Mouse (Mus musculus): ENCODE measurements around the gene Pif1. TPM values are rescaled to one million over a fixed set of nuclear protein-coding genes. Genes with fewer than 3 reads are reported as not detected.

The Pif1 gene
- total and polyA plus RNA-seq, 3 experiments: 14.9 to 15.5 TPM; not detected in 1

GRCm38 (mm10) chr9:65587573-65588358 is 806 bp downstream of the Pif1 start:
- no peaks in the 10 kb centered on the region for H3K9me3 ChIP-seq (replicated peaks; ENCODE audit: insufficient read depth, low read length)
- H3K4me3 ChIP-seq (ENCODE audit: control insufficient read depth in 1 of 2, insufficient read depth in 1 of 2, low read depth in 2 of 2, low read length in 2 of 2): peak overlapping the region; percentile 65 to 92
- H3K27ac ChIP-seq (ENCODE audit: control insufficient read depth, low read depth, low read length): peak overlapping the region; percentile 68
- peaks cover 24% of the 10 kb centered on the region for H3K79me2 ChIP-seq (ENCODE audit: control insufficient read depth, insufficient read depth, low read length, poor library complexity)
- H3K4me1 ChIP-seq (ENCODE audit: control insufficient read depth in 1 of 2, insufficient read depth in 2 of 2, low read length in 2 of 2): peaks cover 2 to 8% of the 10 kb centered on the region in 2 experiments; a peak in 2 of 4 replicates
- TF ChIP-seq EP300 (IDR thresholded peaks at IDR 0.05; ENCODE audit: low read depth in 1 of 2, low read length in 2 of 2): no peak
- no peak for TF ChIP-seq ZKSCAN1 (IDR thresholded peaks at IDR 0.05; ENCODE audit: low read depth, low read length)
- no peak for TF ChIP-seq MEF2A (IDR thresholded peaks at IDR 0.05; ENCODE audit: extremely low read depth, insufficient replicate concordance, low read depth, low read length, poor library complexity, severe bottlenecking)
- TF ChIP-seq ETS1 (IDR thresholded peaks at IDR 0.05; ENCODE audit: low read depth, low read length): no peak
- TF ChIP-seq MAX (IDR thresholded peaks at IDR 0.05; ENCODE audit: low read length): no peak
- TF ChIP-seq UBTF (IDR thresholded peaks at IDR 0.05; ENCODE audit: borderline replicate concordance, insufficient read depth, low read depth, low read length): peak; percentile 73; the same call in 1 of the 2 replicates
- no peak for TF ChIP-seq POLR2AphosphoS2 (IDR thresholded peaks at IDR 0.05; ENCODE audit: low read length)
- peak; percentile 2; the same call in 1 of the 2 replicates for TF ChIP-seq USF1 (IDR thresholded peaks at IDR 0.05; ENCODE audit: low read depth, low read length)
- no peak for TF ChIP-seq TCF12 (IDR thresholded peaks at IDR 0.05; ENCODE audit: low read depth, low read length)
- TF ChIP-seq CTCF (IDR thresholded peaks at IDR 0.05 in 2 of 3, conservative IDR thresholded peaks at IDR 0.05 in 1 of 3; ENCODE audit: control insufficient read depth in 1 of 3, insufficient read depth in 1 of 3, low read depth in 2 of 3, low read length in 3 of 3, poor library complexity in 1 of 3, severe bottlenecking in 1 of 3): no peak
- TF ChIP-seq CHD2 (IDR thresholded peaks at IDR 0.05; ENCODE audit: low read length): no peak
- TF ChIP-seq NRF1 (IDR thresholded peaks at IDR 0.05; ENCODE audit: insufficient read depth, low read depth, low read length, poor library complexity, severe bottlenecking): peak; percentile 68
- no peak for TF ChIP-seq POLR2AphosphoS5 (IDR thresholded peaks at IDR 0.05; ENCODE audit: borderline replicate concordance, low read depth, low read length)
- TF ChIP-seq TAL1 (IDR thresholded peaks at IDR 0.05; ENCODE audit: low read length): no peak
- TF ChIP-seq POLR2A (IDR thresholded peaks at IDR 0.05; ENCODE audit: control insufficient read depth in 1 of 2, insufficient read depth in 1 of 2, low read depth in 1 of 2, low read length in 2 of 2, poor library complexity in 1 of 2): no peak; a peak in 3 of 4 replicates
- no peak for TF ChIP-seq MYB (IDR thresholded peaks at IDR 0.05; ENCODE audit: low read depth, low read length)
- TF ChIP-seq USF2 (IDR thresholded peaks at IDR 0.05; ENCODE audit: borderline replicate concordance in 1 of 2, insufficient read depth in 1 of 2, low read depth in 1 of 2, low read length in 2 of 2): no peak
- TF ChIP-seq E2F4 (IDR thresholded peaks at IDR 0.05; ENCODE audit: borderline replicate concordance, low read depth, low read length): no peak
- TF ChIP-seq BHLHE40 (IDR thresholded peaks at IDR 0.05; ENCODE audit: borderline replicate concordance, low read depth, low read length): no peak
- no peak for TF ChIP-seq NELFE (IDR thresholded peaks at IDR 0.05; ENCODE audit: low read depth, low read length)
- TF ChIP-seq GABPA (IDR thresholded peaks at IDR 0.05; ENCODE audit: low read depth, low read length): no peak
- no peak for TF ChIP-seq MAFK (IDR thresholded peaks at IDR 0.05; ENCODE audit: borderline replicate concordance, low read depth, low read length)
- TF ChIP-seq MAZ (IDR thresholded peaks at IDR 0.05; ENCODE audit: low read depth, low read length): 0 out of 2 replicates have a peak, but pooled peaks have one; percentile 35
- TF ChIP-seq CHD1 (IDR thresholded peaks at IDR 0.05; ENCODE audit: low read depth, low read length): peak; percentile 73; the same call in 1 of the 2 replicates
- TF ChIP-seq ELF1 (IDR thresholded peaks at IDR 0.05; ENCODE audit: low read depth, low read length): no peak
- DNase-seq (ENCODE audit: low read depth, low spot score): peak; percentile 71
- H3K9ac ChIP-seq (ENCODE audit: control insufficient read depth, low read depth, low read length, poor library complexity, severe bottlenecking): peak overlapping the region; percentile 67
- H3K36me3 ChIP-seq (ENCODE audit: control insufficient read depth in 1 of 2, insufficient read depth in 2 of 2, low read length in 2 of 2): peaks cover 4 to 13% of the 10 kb centered on the region in 2 experiments; a peak in 3 of 4 replicates
- no peaks in the 10 kb centered on the region for H3K27me3 ChIP-seq (ENCODE audit: control insufficient read depth in 1 of 2, insufficient read depth in 2 of 2, low read length in 2 of 2)

Measured in MEL (cell line).